Mouse (Mus musculus): Measurements from ENCODE around the gene Coro1c. TPM values are rescaled to one million over a fixed set of nuclear protein-coding genes. Genes with fewer than 3 reads are reported as not detected.

The Coro1c gene
- total and polyA plus RNA-seq, 3 experiments = 66.1 to 87.4 (median 69.9) TPM

- no peak for DNase-seq (ENCODE audit: extremely low read depth)
- Histone ChIP-seq H3K4me3 (replicated peaks in 1 of 3; ENCODE audit: low read depth in 2 of 3, low read length in 2 of 3, poor library complexity in 1 of 3) (no peak overlapping the region), H3K9me3 (replicated peaks; ENCODE audit: low read length) (no peaks in the 10 kb centered on the region), H3K4me1 (ENCODE audit: control insufficient read depth in 1 of 2, insufficient read depth in 2 of 2) (peaks cover 3 to 31% of the 10 kb centered on the region in 2 experiments; a peak in 3 of 4 replicates), H3K27ac (ENCODE audit: insufficient read depth, low read depth) (no peak overlapping the region), H3K9ac (ENCODE audit: insufficient read depth, low read depth) (no peak overlapping the region), H3K4me2 (ENCODE audit: insufficient read depth, low read depth, poor library complexity, severe bottlenecking) (no peak overlapping the region), H3K27me3 (replicated peaks) (no peaks in the 10 kb centered on the region), H3K79me2 (replicated peaks; ENCODE audit: control insufficient read depth, extremely low read depth, insufficient read depth, poor library complexity, severe bottlenecking) (peaks cover 4% of the 10 kb centered on the region), H3K36me3 (replicated peaks in 1 of 2; ENCODE audit: control insufficient read depth in 1 of 2, insufficient read depth in 1 of 2, low read length in 1 of 2) (peaks cover 5 to 66% of the 10 kb centered on the region in 2 experiments)
- no peak for TF ChIP-seq CHD2 (IDR thresholded peaks at IDR 0.05; ENCODE audit: low read length)
- no peak for TF ChIP-seq RCOR1 (conservative IDR thresholded peaks at IDR 0.05; ENCODE audit: low read depth, low read length)
- no peak for TF ChIP-seq MXI1 (IDR thresholded peaks at IDR 0.05; ENCODE audit: low read depth, low read length)
- TF ChIP-seq EP300 (IDR thresholded peaks at IDR 0.05; ENCODE audit: low read length) = no peak
- TF ChIP-seq KAT2A (IDR thresholded peaks at IDR 0.05; ENCODE audit: insufficient replicate concordance, low read length) = no peak
- no peak for TF ChIP-seq MEF2A (IDR thresholded peaks at IDR 0.05; ENCODE audit: borderline replicate concordance, low read depth, low read length)
- no peak for TF ChIP-seq MAX (IDR thresholded peaks at IDR 0.05; ENCODE audit: low read length)
- no peak for TF ChIP-seq USF1 (IDR thresholded peaks at IDR 0.05; ENCODE audit: low read depth, low read length)
- TF ChIP-seq CHD1 (IDR thresholded peaks at IDR 0.05; ENCODE audit: low read depth, low read length) = no peak
- no peak for TF ChIP-seq ZNF384 (IDR thresholded peaks at IDR 0.05; ENCODE audit: low read depth, low read length)
- no peak for TF ChIP-seq POLR2AphosphoS2 (IDR thresholded peaks at IDR 0.05; ENCODE audit: low read depth, low read length)
- no peak for TF ChIP-seq MAFK (IDR thresholded peaks at IDR 0.05; ENCODE audit: insufficient replicate concordance, low read length)
- TF ChIP-seq PAX5 (IDR thresholded peaks at IDR 0.05; ENCODE audit: low read length) = no peak
- no peak for TF ChIP-seq JUND (conservative IDR thresholded peaks at IDR 0.05; ENCODE audit: low read depth, low read length)
- TF ChIP-seq SMC3 (IDR thresholded peaks at IDR 0.05; ENCODE audit: low read depth, low read length) = no peak
- TF ChIP-seq E2F4 (IDR thresholded peaks at IDR 0.05; ENCODE audit: insufficient replicate concordance, low read depth, low read length) = no peak
- TF ChIP-seq ETS1 (conservative IDR thresholded peaks at IDR 0.05; ENCODE audit: low read depth, low read length) = no peak
- no peak for TF ChIP-seq TCF12 (IDR thresholded peaks at IDR 0.05; ENCODE audit: low read depth, low read length)
- TF ChIP-seq SIN3A (IDR thresholded peaks at IDR 0.05; ENCODE audit: low read length) = no peak
- in situ Hi-C loops (cut with MboI; ENCODE audit: low pct_ligation_motif_present, low pct_unique_long_range_greater_than_20kb, low sequenced_read_pairs) = no loop called here
- dilution Hi-C loops (cut with MboI; ENCODE audit: extremely low pct_ligation_motif_present, extremely low pct_unique_long_range_greater_than_20kb, low sequenced_read_pairs) = no loop called here
These were observed 25.2 kb downstream of the Coro1c start for GRCm38 (mm10) chr5:113883384-113883771.

GRCm38 (mm10) chr5:113882566-113883383 is 25.8 kb downstream of the Coro1c start:
- Histone ChIP-seq H3K4me2 (ENCODE audit: insufficient read depth, low read depth, poor library complexity, severe bottlenecking) (no peak overlapping the region), H3K36me3 (replicated peaks in 1 of 2; ENCODE audit: control insufficient read depth in 1 of 2, insufficient read depth in 1 of 2, low read length in 1 of 2) (peaks cover 5 to 68% of the 10 kb centered on the region in 2 experiments), H3K4me1 (ENCODE audit: control insufficient read depth in 1 of 2, insufficient read depth in 2 of 2) (peaks cover 3 to 29% of the 10 kb centered on the region in 2 experiments; a peak in 3 of 4 replicates), H3K27ac (ENCODE audit: insufficient read depth, low read depth) (no peak overlapping the region), H3K4me3 (replicated peaks in 1 of 3; ENCODE audit: low read depth in 2 of 3, low read length in 2 of 3, poor library complexity in 1 of 3) (no peak overlapping the region), H3K9ac (ENCODE audit: insufficient read depth, low read depth) (no peak overlapping the region), H3K79me2 (replicated peaks; ENCODE audit: control insufficient read depth, extremely low read depth, insufficient read depth, poor library complexity, severe bottlenecking) (peaks cover 4% of the 10 kb centered on the region), H3K27me3 (replicated peaks) (no peaks in the 10 kb centered on the region), H3K9me3 (replicated peaks; ENCODE audit: low read length) (no peaks in the 10 kb centered on the region)
- in situ Hi-C loops (cut with MboI; ENCODE audit: low pct_ligation_motif_present, low pct_unique_long_range_greater_than_20kb, low sequenced_read_pairs) = no loop called here
- dilution Hi-C loops (cut with MboI; ENCODE audit: extremely low pct_ligation_motif_present, extremely low pct_unique_long_range_greater_than_20kb, low sequenced_read_pairs) = no loop called here
- TF ChIP-seq TCF12 (IDR thresholded peaks at IDR 0.05; ENCODE audit: low read depth, low read length) (no peak), USF2 (conservative IDR thresholded peaks at IDR 0.05; ENCODE audit: low read depth, low read length) (no peak), MYC (IDR thresholded peaks at IDR 0.05; ENCODE audit: low read depth, low read length) (no peak), USF1 (IDR thresholded peaks at IDR 0.05; ENCODE audit: low read depth, low read length) (no peak), ZNF384 (IDR thresholded peaks at IDR 0.05; ENCODE audit: low read depth, low read length) (no peak), PAX5 (IDR thresholded peaks at IDR 0.05; ENCODE audit: low read length) (no peak), SMC3 (IDR thresholded peaks at IDR 0.05; ENCODE audit: low read depth, low read length) (no peak), POLR2AphosphoS2 (IDR thresholded peaks at IDR 0.05; ENCODE audit: low read depth, low read length) (no peak), ZMIZ1 (IDR thresholded peaks at IDR 0.05; ENCODE audit: low read depth, low read length) (no peak), EP300 (IDR thresholded peaks at IDR 0.05; ENCODE audit: low read length) (no peak), JUND (conservative IDR thresholded peaks at IDR 0.05; ENCODE audit: low read depth, low read length) (no peak), GABPA (IDR thresholded peaks at IDR 0.05; ENCODE audit: insufficient replicate concordance, low read depth, low read length) (no peak), NRF1 (IDR thresholded peaks at IDR 0.05; ENCODE audit: low read depth, low read length) (no peak), ELF1 (IDR thresholded peaks at IDR 0.05; ENCODE audit: low read depth, low read length) (no peak), MXI1 (IDR thresholded peaks at IDR 0.05; ENCODE audit: low read depth, low read length) (no peak), TBP (conservative IDR thresholded peaks at IDR 0.05; ENCODE audit: low read depth, low read length) (no peak), RAD21 (IDR thresholded peaks at IDR 0.05; ENCODE audit: low read depth, low read length) (no peak), CHD2 (IDR thresholded peaks at IDR 0.05; ENCODE audit: low read length) (no peak)
- no peak for DNase-seq (ENCODE audit: extremely low read depth)

All from CH12.LX (cell line).